Mouse (Mus musculus) heart, adult 2 months (tissue): ENCODE results near the gene Iffo2.

Source experiments
- EP300 ChIP-seq: fragments of 200-500 bp; IDR thresholded peaks from 2 replicates; pipeline ENCODE4 v1.6.1; 2011; ENCODE audit warnings: low read depth, low read length, control low read depth; ENCODE audit not compliant: insufficient read depth
- POLR2A ChIP-seq: fragments of 200-500 bp; IDR thresholded peaks from 2 replicates; pipeline ENCODE4 v1.6.1; 2011; ENCODE audit warnings: mild to moderate bottlenecking, low read depth, low read length, control low read depth; ENCODE audit not compliant: insufficient read depth

- TF ChIP-seq POLR2A (peak; percentile 97), EP300 (peak; percentile 68; the same call in 1 of the 2 replicates)
Observed at GRCm38 (mm10) chr4:139622373-139623282, 92.3 kb downstream of the Iffo2 start, which contains the start of gene Aldh4a1.
